23 mouse cellular contexts compared by ENCODE assay signal in genomic region chr14:54857891-54858290, GRCm38 (mm10). TPM values are rescaled to one million over a fixed set of nuclear protein-coding genes. Genes with fewer than 3 reads are reported as not detected.
A peak's percentile ranks its signal among the peaks of the same experiment; 100 is the strongest.
DNase-seq lines count a peak whose midpoint lies in the region; ATAC-seq and TF ChIP-seq lines count a peak whose summit lies in the region.
"Had no signal": no experiment of that assay in that cellular context is flagged by ENCODE, and none has a peak within 500 bp of the region (broad histone marks: within the 10 kb centered on the region; RNA-seq: fewer than 3 reads in every experiment).

No protein-coding gene starts in this region.

- DNase-seq in heart, adult 11 months, result peak; percentile 82
- DNase-seq in MEL (ENCODE audit: low read depth, low spot score), result peak; percentile 25
- DNase-seq in cerebellum, adult 11 months, result peak; percentile 61
- DNase-seq in cerebellum, postnatal 10 days, result peak; percentile 83 to 88
- no peak for DNase-seq in ovary, postnatal 36 days (ENCODE audit: low spot score)
- DNase-seq: adrenal gland, postnatal 36 days; gastrocnemius, postnatal 36 days; heart, postnatal 14 days; kidney, postnatal 36 days; midbrain, embryonic 14.5 days; right cerebral cortex, postnatal 25 days had no signal

- H3K79me2 ChIP-seq in MEL (ENCODE audit: control insufficient read depth, insufficient read depth, low read length, poor library complexity), result no peaks in the 10 kb centered on the region

- TF ChIP-seq POLR2A in MEL (IDR thresholded peaks at IDR 0.05; ENCODE audit: control insufficient read depth in 1 of 2, insufficient read depth in 1 of 2, low read depth in 1 of 2, low read length in 2 of 2, poor library complexity in 1 of 2), result no peak

- H3K36me3 ChIP-seq in heart, embryonic 11.5 days (ENCODE audit: control insufficient read depth, insufficient read depth, low read length), result peaks cover 4% of the 10 kb centered on the region
- peaks cover 0 to 11% of the 10 kb centered on the region in 2 experiments; a peak in 2 of 4 replicates for H3K36me3 ChIP-seq in MEL (ENCODE audit: control insufficient read depth in 1 of 2, insufficient read depth in 2 of 2, low read length in 2 of 2)
- H3K36me3 ChIP-seq in forebrain, embryonic 12.5 days (replicated peaks), result peaks cover 28% of the 10 kb centered on the region

- H3K9ac ChIP-seq in heart, embryonic 11.5 days (ENCODE audit: low read depth, low read length), result no peak overlapping the region
- no peak overlapping the region for H3K9ac ChIP-seq in MEL (ENCODE audit: control insufficient read depth, low read depth, low read length, poor library complexity, severe bottlenecking)
- H3K9ac ChIP-seq in forebrain, embryonic 12.5 days, result no peak overlapping the region
- H3K9ac ChIP-seq: forebrain, embryonic 13.5 days; hindbrain, embryonic 14.5 days had no signal

- no peaks in the 10 kb centered on the region for H3K27me3 ChIP-seq in heart, embryonic 11.5 days (ENCODE audit: control insufficient read depth, insufficient read depth, low read length)
- H3K27me3 ChIP-seq in MEL (ENCODE audit: control insufficient read depth in 1 of 2, insufficient read depth in 2 of 2, low read length in 2 of 2), result no peaks in the 10 kb centered on the region
- H3K27me3 ChIP-seq in forebrain, embryonic 12.5 days, result no peaks in the 10 kb centered on the region
- H3K27me3 ChIP-seq: CH12.LX; forebrain, embryonic 13.5 days; megakaryocyte, embryonic 14.5 days had no signal

- no peaks in the 10 kb centered on the region for H3K4me1 ChIP-seq in heart, embryonic 11.5 days (ENCODE audit: control insufficient read depth, insufficient read depth, low read length)
- peaks cover 0 to 16% of the 10 kb centered on the region in 2 experiments; a peak in 2 of 4 replicates for H3K4me1 ChIP-seq in MEL (ENCODE audit: control insufficient read depth in 1 of 2, insufficient read depth in 2 of 2, low read length in 2 of 2)
- H3K4me1 ChIP-seq in forebrain, embryonic 12.5 days, result no peaks in the 10 kb centered on the region
- H3K4me1 ChIP-seq: forebrain, embryonic 13.5 days had no signal

- H3K4me3 ChIP-seq in heart, embryonic 11.5 days (ENCODE audit: low read depth, low read length), result no peak overlapping the region
- no peak overlapping the region for H3K4me3 ChIP-seq in MEL (ENCODE audit: control insufficient read depth in 1 of 2, insufficient read depth in 1 of 2, low read depth in 2 of 2, low read length in 2 of 2)
- H3K4me3 ChIP-seq in forebrain, embryonic 12.5 days (replicated peaks), result no peak overlapping the region
- H3K4me3 ChIP-seq: forebrain, embryonic 13.5 days; heart, embryonic 10.5 days; megakaryocyte, embryonic 14.5 days had no signal

- ATAC-seq in heart, embryonic 11.5 days (replicated peaks; ENCODE audit: insufficient number of reproducible peaks, low FRiP score, low TSS enrichment), result no peak
- no peak for ATAC-seq in forebrain, embryonic 12.5 days (ENCODE audit: low FRiP score)
- ATAC-seq: forebrain, embryonic 13.5 days; intestine, embryonic 16.5 days; lung, postnatal 0 days had no signal

- no peak overlapping the region for H3K27ac ChIP-seq in heart, embryonic 11.5 days (ENCODE audit: low read depth, low read length)
- no peak overlapping the region for H3K27ac ChIP-seq in MEL (ENCODE audit: control insufficient read depth, low read depth, low read length)
- H3K27ac ChIP-seq in forebrain, embryonic 12.5 days, result no peak overlapping the region
- H3K27ac ChIP-seq: forebrain, embryonic 13.5 days; heart, embryonic 10.5 days; hindbrain, embryonic 14.5 days had no signal

- no peak overlapping the region for H3K4me2 ChIP-seq in heart, embryonic 11.5 days
- no peak overlapping the region for H3K4me2 ChIP-seq in forebrain, embryonic 12.5 days
- H3K4me2 ChIP-seq: forebrain, embryonic 13.5 days; hindbrain, embryonic 14.5 days had no signal

- no peak for TF ChIP-seq RAD21 in MEL (IDR thresholded peaks at IDR 0.05; ENCODE audit: low read depth, low read length)

- H3K9me3 ChIP-seq in heart, embryonic 11.5 days (replicated peaks; ENCODE audit: control insufficient read depth, low read length), result no peaks in the 10 kb centered on the region
- no peaks in the 10 kb centered on the region for H3K9me3 ChIP-seq in MEL (replicated peaks; ENCODE audit: insufficient read depth, low read length)
- no peaks in the 10 kb centered on the region for H3K9me3 ChIP-seq in forebrain, embryonic 12.5 days
- H3K9me3 ChIP-seq: forebrain, embryonic 13.5 days; heart, embryonic 10.5 days; megakaryocyte, embryonic 14.5 days had no signal

- TF ChIP-seq CTCF in MEL (IDR thresholded peaks at IDR 0.05 in 2 of 3, conservative IDR thresholded peaks at IDR 0.05 in 1 of 3; ENCODE audit: control insufficient read depth in 1 of 3, insufficient read depth in 1 of 3, low read depth in 2 of 3, low read length in 3 of 3, poor library complexity in 1 of 3, severe bottlenecking in 1 of 3), result no peak

- 79% methylated on average over 9 of the region's 9 CpGs for WGBS in heart, embryonic 11.5 days (ENCODE audit: insufficient replicate concordance)
- 91% methylated on average over 9 of the region's 9 CpGs for WGBS in forebrain, embryonic 12.5 days

- no peak for TF ChIP-seq EP300 in MEL (IDR thresholded peaks at IDR 0.05; ENCODE audit: low read depth in 1 of 2, low read length in 2 of 2)

TF ChIP-seq in MEL, 35 proteins besides CTCF, POLR2A, EP300 and RAD21:
- TF ChIP-seq UBTF (IDR thresholded peaks at IDR 0.05; ENCODE audit: borderline replicate concordance, insufficient read depth, low read depth, low read length), result no peak
- TF ChIP-seq CHD2 (IDR thresholded peaks at IDR 0.05; ENCODE audit: low read length), result no peak
- TF ChIP-seq ZKSCAN1 (IDR thresholded peaks at IDR 0.05; ENCODE audit: low read depth, low read length), result no peak
- TF ChIP-seq MYC (IDR thresholded peaks at IDR 0.05; ENCODE audit: low read depth, low read length), result no peak
- no peak for TF ChIP-seq TCF12 (IDR thresholded peaks at IDR 0.05; ENCODE audit: low read depth, low read length)
- TF ChIP-seq ZNF384 (IDR thresholded peaks at IDR 0.05; ENCODE audit: low read depth, low read length), result no peak
- TF ChIP-seq USF1 (IDR thresholded peaks at IDR 0.05; ENCODE audit: low read depth, low read length), result no peak
- no peak for TF ChIP-seq RCOR1 (IDR thresholded peaks at IDR 0.05; ENCODE audit: low read depth, low read length)
- TF ChIP-seq ETS1 (IDR thresholded peaks at IDR 0.05; ENCODE audit: low read depth, low read length), result no peak
- TF ChIP-seq NELFE (IDR thresholded peaks at IDR 0.05; ENCODE audit: low read depth, low read length), result no peak
- TF ChIP-seq ZC3H11A (IDR thresholded peaks at IDR 0.05; ENCODE audit: low read depth, low read length), result no peak
- TF ChIP-seq MEF2A (IDR thresholded peaks at IDR 0.05; ENCODE audit: extremely low read depth, insufficient replicate concordance, low read depth, low read length, poor library complexity, severe bottlenecking), result no peak
- TF ChIP-seq HCFC1 (IDR thresholded peaks at IDR 0.05; ENCODE audit: low read depth, low read length), result no peak
- no peak for TF ChIP-seq JUND (IDR thresholded peaks at IDR 0.05; ENCODE audit: low read depth, low read length)
- TF ChIP-seq MAFK (IDR thresholded peaks at IDR 0.05; ENCODE audit: borderline replicate concordance, low read depth, low read length), result no peak
- no peak for TF ChIP-seq BHLHE40 (IDR thresholded peaks at IDR 0.05; ENCODE audit: borderline replicate concordance, low read depth, low read length)
- no peak for TF ChIP-seq NRF1 (IDR thresholded peaks at IDR 0.05; ENCODE audit: insufficient read depth, low read depth, low read length, poor library complexity, severe bottlenecking)
- TF ChIP-seq TBP (IDR thresholded peaks at IDR 0.05; ENCODE audit: low read depth, low read length), result no peak
- TF ChIP-seq GABPA (IDR thresholded peaks at IDR 0.05; ENCODE audit: low read depth, low read length), result no peak

RNA-seq across cellular contexts. Expression of gene Homez, which starts 12.9 kb away (rescaled TPM):
- polyA plus RNA-seq in heart, embryonic 11.5 days (2014; fragmentation: Nextera tagmentation; extraction: Ambion mirVana), result 6.5 and 6.7 TPM in 2 replicates
- total RNA-seq in MEL (2012; rRNA removed), result 4.7 and 4.9 TPM in 2 replicates
- polyA plus RNA-seq in MEL (2012; ENCODE audit: insufficient read depth in 1 of 2, insufficient read length in 2 of 2, low read depth in 1 of 2, low replicate concordance in 2 of 2, missing spikeins in 1 of 2), result 1 to 10 TPM in 1 of 2 experiments, not detected in 1; 8.5 TPM
- 13.9 and 18.5 TPM in 2 replicates for polyA plus RNA-seq in forebrain, embryonic 12.5 days (2016; fragmentation: Nextera tagmentation; extraction: Ambion mirVana)

RNA-seq across cellular contexts. Expression of gene Ppp1r3e, which starts 19.5 kb away (rescaled TPM):
- 0.94 and 1.8 TPM in 2 replicates for polyA plus RNA-seq in heart, embryonic 11.5 days (2014; fragmentation: Nextera tagmentation; extraction: Ambion mirVana)
- 0.56 and 0.73 TPM in 2 replicates for total RNA-seq in MEL (2012; rRNA removed)
- polyA plus RNA-seq in MEL (2012; ENCODE audit: insufficient read depth in 1 of 2, insufficient read length in 2 of 2, low read depth in 1 of 2, low replicate concordance in 2 of 2, missing spikeins in 1 of 2), result 1 to 10 TPM in 1 of 2 experiments, not detected in 1; 1.2 TPM
- 1.1 and 1.3 TPM in 2 replicates for polyA plus RNA-seq in forebrain, embryonic 12.5 days (2016; fragmentation: Nextera tagmentation; extraction: Ambion mirVana)

RNA-seq across cellular contexts. Expression of gene Bcl2l2, which starts 25.3 kb away (rescaled TPM):
- 3.3 TPM in 2 replicates for polyA plus RNA-seq in heart, embryonic 11.5 days (2014; fragmentation: Nextera tagmentation; extraction: Ambion mirVana)
- total RNA-seq in MEL (2012; rRNA removed), result 10.5 and 12.5 TPM in 2 replicates
- polyA plus RNA-seq in MEL (2012; ENCODE audit: insufficient read depth in 1 of 2, insufficient read length in 2 of 2, low read depth in 1 of 2, low replicate concordance in 2 of 2, missing spikeins in 1 of 2), result 10 to 100 TPM in 1 of 2 experiments, not detected in 1; 18.8 TPM
- polyA plus RNA-seq in forebrain, embryonic 12.5 days (2016; fragmentation: Nextera tagmentation; extraction: Ambion mirVana), result 3.3 and 3.4 TPM in 2 replicates

RNA-seq across cellular contexts. Expression of gene Gm20521, which starts 25.4 kb away (rescaled TPM):
- 0.31 TPM in 1 of 2 replicates, not detected in the other for polyA plus RNA-seq in heart, embryonic 11.5 days (2014; fragmentation: Nextera tagmentation; extraction: Ambion mirVana)
- total RNA-seq in MEL (2012; rRNA removed), result 0.58 and 0.88 TPM in 2 replicates
- polyA plus RNA-seq in MEL (2012; ENCODE audit: insufficient read depth in 1 of 2, insufficient read length in 2 of 2, low read depth in 1 of 2, low replicate concordance in 2 of 2, missing spikeins in 1 of 2), result 1 to 10 TPM in 1 of 2 experiments, not detected in 1; 3.4 TPM
- 0.27 TPM in 1 of 2 replicates, not detected in the other for polyA plus RNA-seq in forebrain, embryonic 12.5 days (2016; fragmentation: Nextera tagmentation; extraction: Ambion mirVana)
- total RNA-seq: CH12.LX; gastrocnemius, postnatal 36 days; neutrophil, adult 5-6 weeks had no signal
- polyA plus RNA-seq: heart, embryonic 10.5 days; hindbrain, embryonic 14.5 days; kidney, embryonic 14.5 days; liver, embryonic 16.5 days; midbrain, embryonic 14.5 days had no signal

RNA-seq across cellular contexts. Expression of gene Pabpn1, which starts 34.4 kb away (rescaled TPM):
- 89.5 and 99.0 TPM in 2 replicates for polyA plus RNA-seq in heart, embryonic 11.5 days (2014; fragmentation: Nextera tagmentation; extraction: Ambion mirVana)
- total RNA-seq in MEL (2012; rRNA removed), result 82.3 and 85.8 TPM in 2 replicates
- 100 to 1,000 TPM in 1 of 2 experiments, not detected in 1; 393 TPM for polyA plus RNA-seq in MEL (2012; ENCODE audit: insufficient read depth in 1 of 2, insufficient read length in 2 of 2, low read depth in 1 of 2, low replicate concordance in 2 of 2, missing spikeins in 1 of 2)
- 199 and 211 TPM in 2 replicates for polyA plus RNA-seq in forebrain, embryonic 12.5 days (2016; fragmentation: Nextera tagmentation; extraction: Ambion mirVana)
